Mouse (Mus musculus) neural tube, embryonic 15.5 days (tissue): ENCODE measurements around the gene Rbm6. TPM values are rescaled to one million over a fixed set of nuclear protein-coding genes. Genes with fewer than 3 reads are reported as not detected.
A peak's percentile ranks its signal among the peaks of the same experiment; 100 is the strongest.

ENCODE experiments used
- ATAC-seq: fragments of 200-750 bp; cut with Nextera tagmentation; 2 replicates; pipeline ENCODE4 v1.8.0; 2017; ENCODE audit warnings: mild to moderate bottlenecking, moderate TSS enrichment, moderate library complexity; ENCODE audit not compliant: low FRiP score
- H3K27ac ChIP-seq: fragments of 300-500 bp; sonication (generic); replicated peaks from 2 replicates; pipeline ENCODE4 v1.5.1; 2015; ENCODE audit warnings: mild to moderate bottlenecking, inconsistent platforms
- H3K27me3 ChIP-seq: fragments of 300-500 bp; sonication (generic); replicated peaks from 2 replicates; pipeline ENCODE4 v1.6.1; 2015; ENCODE audit warnings: inconsistent platforms
- H3K36me3 ChIP-seq: fragments of 300-500 bp; sonication (generic); 2 replicates; pipeline ENCODE4 v1.6.1; 2015; ENCODE audit warnings: inconsistent platforms
- H3K4me1 ChIP-seq: fragments of 300-500 bp; sonication (generic); 2 replicates; pipeline ENCODE4 v1.6.1; 2015; ENCODE audit warnings: inconsistent platforms
- H3K4me2 ChIP-seq: fragments of 300-500 bp; sonication (generic); 2 replicates; pipeline ENCODE4 v1.6.1; 2015; ENCODE audit warnings: inconsistent platforms, mild to moderate bottlenecking, moderate library complexity
- H3K4me3 ChIP-seq: fragments of 300-500 bp; sonication (generic); replicated peaks from 2 replicates; pipeline ENCODE4 v1.5.1; 2015; ENCODE audit warnings: mild to moderate bottlenecking, inconsistent platforms
- H3K9ac ChIP-seq: fragments of 300-500 bp; sonication (generic); replicated peaks from 2 replicates; pipeline ENCODE4 v1.6.1; 2015; ENCODE audit warnings: mild to moderate bottlenecking, inconsistent platforms
- H3K9me3 ChIP-seq: fragments of 300-500 bp; sonication (generic); replicated peaks from 2 replicates; pipeline ENCODE4 v1.6.1; 2016; ENCODE audit warnings: inconsistent platforms
- WGBS: fragments of 180-500 bp; shearing (Covaris S2); methylation state at CpG from one replicate; pipeline ENCODE4 v1.1.7; 2015; ENCODE audit warnings: mixed read lengths; 5-methylcytosine and 5-hydroxymethylcytosine counted together
- polyA plus RNA-seq: library from polyadenylated mRNA; unstranded; fragments of >200 nt; fragmentation: Nextera tagmentation; extraction: Ambion mirVana; gene quantifications from 2 replicates; pipeline ENCODE4 v1.2.1, GENCODE M21; 2015

Gene Rbm6
- polyA plus RNA-seq, 1 experiment from 2014 or later = 86.3 TPM

- H3K9ac ChIP-seq = no peak overlapping the region
- no peak overlapping the region for H3K4me3 ChIP-seq
- WGBS = 56% methylated on average over 4 of the region's 4 CpGs
- peaks cover 56% of the 10 kb centered on the region for H3K36me3 ChIP-seq
- H3K27me3 ChIP-seq = no peaks in the 10 kb centered on the region
- H3K4me1 ChIP-seq = peaks cover 28% of the 10 kb centered on the region
- H3K9me3 ChIP-seq = no peaks in the 10 kb centered on the region
- ATAC-seq = peak; percentile 34
- H3K4me2 ChIP-seq = no peak overlapping the region
- peak overlapping the region; percentile 58 for H3K27ac ChIP-seq
Observed at GRCm38 (mm10) chr9:107738841-107739202, 134.2 kb downstream of the Rbm6 start.

- Histone ChIP-seq H3K4me3 (no peak overlapping the region), H3K36me3 (peaks cover 50% of the 10 kb centered on the region), H3K27ac (peak overlapping the region; percentile 58), H3K4me1 (peaks cover 28% of the 10 kb centered on the region), H3K27me3 (no peaks in the 10 kb centered on the region), H3K9me3 (no peaks in the 10 kb centered on the region), H3K4me2 (no peak overlapping the region), H3K9ac (no peak overlapping the region)
- WGBS = 24% methylated on average over 7 of the region's 7 CpGs
- peak; percentile 63 for ATAC-seq
Observed at GRCm38 (mm10) chr9:107738020-107738840, 134.8 kb downstream of the Rbm6 start.

GRCm38 (mm10) chr9:107736185-107736485 is 136.9 kb downstream of the Rbm6 start:
- peaks cover 29% of the 10 kb centered on the region for H3K36me3 ChIP-seq
- no peaks in the 10 kb centered on the region for H3K9me3 ChIP-seq
- H3K27me3 ChIP-seq = no peaks in the 10 kb centered on the region
- H3K4me3 ChIP-seq = no peak overlapping the region
- H3K27ac ChIP-seq = peak overlapping the region; percentile 29
- peak overlapping the region; percentile 42 for H3K4me2 ChIP-seq
- H3K4me1 ChIP-seq = peaks cover 28% of the 10 kb centered on the region
- under 1% methylated on average over 7 of the region's 7 CpGs for WGBS
- no peak for ATAC-seq
- no peak overlapping the region for H3K9ac ChIP-seq

- no peak overlapping the region for H3K4me3 ChIP-seq
- peak overlapping the region; percentile 42 for H3K4me2 ChIP-seq
- H3K4me1 ChIP-seq = peaks cover 32% of the 10 kb centered on the region
- 3% methylated on average over 17 of the region's 17 CpGs for WGBS
- no peak for ATAC-seq
- no peaks in the 10 kb centered on the region for H3K27me3 ChIP-seq
- H3K9me3 ChIP-seq = no peaks in the 10 kb centered on the region
- H3K9ac ChIP-seq = no peak overlapping the region
- peak overlapping the region; percentile 43; the same call in 1 of the 2 replicates for H3K27ac ChIP-seq
- H3K36me3 ChIP-seq = peaks cover 23% of the 10 kb centered on the region
Observed at GRCm38 (mm10) chr9:107735356-107736184, 137.5 kb downstream of the Rbm6 start.

- Histone ChIP-seq H3K36me3 (peaks cover 13% of the 10 kb centered on the region), H3K9ac (no peak overlapping the region), H3K4me3 (no peak overlapping the region), H3K9me3 (no peaks in the 10 kb centered on the region), H3K27me3 (no peaks in the 10 kb centered on the region), H3K27ac (no peak overlapping the region; the same call in 1 of the 2 replicates), H3K4me1 (peaks cover 42% of the 10 kb centered on the region), H3K4me2 (no peak overlapping the region)
- 19% methylated on average over 7 of the region's 7 CpGs for WGBS
- no peak for ATAC-seq
Observed at GRCm38 (mm10) chr9:107734567-107734971, 138.5 kb downstream of the Rbm6 start.

GRCm38 (mm10) chr9:107729709-107730108 is 143.3 kb downstream of the Rbm6 start:
- no peaks in the 10 kb centered on the region for H3K9me3 ChIP-seq
- no peaks in the 10 kb centered on the region for H3K27me3 ChIP-seq
- H3K4me3 ChIP-seq = no peak overlapping the region
- peak overlapping the region; percentile 33 for H3K27ac ChIP-seq
- 17% methylated on average over 3 of the region's 3 CpGs for WGBS
- H3K4me2 ChIP-seq = no peak overlapping the region
- H3K36me3 ChIP-seq = no peaks in the 10 kb centered on the region
- H3K9ac ChIP-seq = no peak overlapping the region
- peaks cover 49% of the 10 kb centered on the region for H3K4me1 ChIP-seq
- ATAC-seq = 0 out of 2 replicates have a peak, but pooled peaks have one; percentile 19

GRCm38 (mm10) chr9:107728919-107729670 is 143.9 kb downstream of the Rbm6 start:
- H3K27ac ChIP-seq = peak overlapping the region; percentile 33
- ATAC-seq = 0 out of 2 replicates have a peak, but pooled peaks have one; percentile 11
- H3K4me3 ChIP-seq = no peak overlapping the region
- no peaks in the 10 kb centered on the region for H3K36me3 ChIP-seq
- H3K9ac ChIP-seq = no peak overlapping the region
- peaks cover 48% of the 10 kb centered on the region for H3K4me1 ChIP-seq
- WGBS = 68% methylated on average over 6 of the region's 6 CpGs
- no peak overlapping the region for H3K4me2 ChIP-seq
- H3K9me3 ChIP-seq = no peaks in the 10 kb centered on the region
- H3K27me3 ChIP-seq = no peaks in the 10 kb centered on the region

- WGBS = 44% methylated on average over 3 of the region's 3 CpGs
- peak overlapping the region; percentile 58; the same call in 1 of the 2 replicates for H3K27ac ChIP-seq
- no peak overlapping the region for H3K4me3 ChIP-seq
- H3K4me2 ChIP-seq = no peak overlapping the region
- H3K9me3 ChIP-seq = no peaks in the 10 kb centered on the region
- ATAC-seq = peak; percentile 42; the same call in 1 of the 2 replicates
- H3K4me1 ChIP-seq = peaks cover 66% of the 10 kb centered on the region
- H3K27me3 ChIP-seq = no peaks in the 10 kb centered on the region
- no peaks in the 10 kb centered on the region for H3K36me3 ChIP-seq
- no peak overlapping the region for H3K9ac ChIP-seq
Observed at GRCm38 (mm10) chr9:107727041-107727440, 146.0 kb downstream of the Rbm6 start.

- Histone ChIP-seq H3K4me1 (peaks cover 55% of the 10 kb centered on the region), H3K36me3 (no peaks in the 10 kb centered on the region), H3K27ac (no peak overlapping the region), H3K9ac (no peak overlapping the region), H3K4me2 (no peak overlapping the region), H3K4me3 (no peak overlapping the region), H3K27me3 (no peaks in the 10 kb centered on the region), H3K9me3 (no peaks in the 10 kb centered on the region)
- 83% methylated on average over 1 of the region's 1 CpGs for WGBS
- no peak for ATAC-seq
Observed at GRCm38 (mm10) chr9:107724796-107725195, 148.2 kb downstream of the Rbm6 start.

GRCm38 (mm10) chr9:107723794-107724531 is 149.1 kb downstream of the Rbm6 start:
- WGBS = 6% methylated on average over 11 of the region's 11 CpGs
- Histone ChIP-seq H3K4me1 (peaks cover 46% of the 10 kb centered on the region), H3K36me3 (no peaks in the 10 kb centered on the region), H3K27ac (peak overlapping the region; percentile 65), H3K9ac (0 out of 2 replicates have a peak overlapping the region, but pooled peaks have one; percentile 7), H3K9me3 (no peaks in the 10 kb centered on the region), H3K4me3 (no peak overlapping the region), H3K4me2 (peak overlapping the region; percentile 40), H3K27me3 (no peaks in the 10 kb centered on the region)
- peak; percentile 58 for ATAC-seq
